Mouse (Mus musculus): ENCODE data around the gene Celsr1.

Gene Celsr1

GRCm38 (mm10) chr15:85993386-85993785, 40.2 kb downstream of the Celsr1 start:
- DNase-seq: no peak

GRCm38 (mm10) chr15:85992125-85992495, 41.5 kb downstream of the Celsr1 start:
- no peak for DNase-seq

GRCm38 (mm10) chr15:85991453-85992124, 42.0 kb downstream of the Celsr1 start:
- DNase-seq: no peak

GRCm38 (mm10) chr15:85990696-85991443, 42.7 kb downstream of the Celsr1 start:
- DNase-seq: no peak

GRCm38 (mm10) chr15:85987896-85988295, 45.7 kb downstream of the Celsr1 start:
- no peak for DNase-seq

- DNase-seq: no peak
These were observed 47.4 kb downstream of the Celsr1 start for GRCm38 (mm10) chr15:85986170-85986569.

GRCm38 (mm10) chr15:85985601-85986000, 48.0 kb downstream of the Celsr1 start:
- DNase-seq: no peak

- peak; percentile 55 for DNase-seq
These were observed 50.4 kb downstream of the Celsr1 start for GRCm38 (mm10) chr15:85983131-85983530.

- DNase-seq: no peak
These were observed 51.2 kb downstream of the Celsr1 start for GRCm38 (mm10) chr15:85982416-85982775.

GRCm38 (mm10) chr15:85981768-85982415, 51.7 kb downstream of the Celsr1 start:
- peak; percentile 87 for DNase-seq

GRCm38 (mm10) chr15:85977086-85977485, 56.5 kb downstream of the Celsr1 start:
- DNase-seq: no peak

GRCm38 (mm10) chr15:85975746-85976145, 57.8 kb downstream of the Celsr1 start:
- DNase-seq: no peak

GRCm38 (mm10) chr15:85971596-85971995, 62.0 kb downstream of the Celsr1 start:
- no peak for DNase-seq

GRCm38 (mm10) chr15:85970441-85970840, 63.1 kb downstream of the Celsr1 start:
- DNase-seq: no peak

- DNase-seq: no peak
These were observed 63.8 kb downstream of the Celsr1 start for GRCm38 (mm10) chr15:85969707-85970153.

- DNase-seq: no peak
These were observed 64.3 kb downstream of the Celsr1 start for GRCm38 (mm10) chr15:85969291-85969690.

GRCm38 (mm10) chr15:85966032-85966431, 67.5 kb downstream of the Celsr1 start:
- DNase-seq: no peak

- no peak for DNase-seq
These were observed 70.2 kb downstream of the Celsr1 start for GRCm38 (mm10) chr15:85963279-85963840.

GRCm38 (mm10) chr15:85962691-85963090, 70.9 kb downstream of the Celsr1 start:
- no peak for DNase-seq

GRCm38 (mm10) chr15:85961651-85962050, 71.9 kb downstream of the Celsr1 start:
- DNase-seq: no peak

- DNase-seq: peak; percentile 30
These were observed 72.4 kb downstream of the Celsr1 start for GRCm38 (mm10) chr15:85961131-85961530.

GRCm38 (mm10) chr15:85956202-85956601, 77.4 kb downstream of the Celsr1 start:
- DNase-seq: peak; percentile 43

- DNase-seq: no peak
These were observed 80.1 kb downstream of the Celsr1 start for GRCm38 (mm10) chr15:85953458-85953857.
